Mouse (Mus musculus) embryonic facial prominence, embryonic 10.5 days (tissue): Measurements from ENCODE around the gene Ccnk. TPM values are rescaled to one million over a fixed set of nuclear protein-coding genes. Genes with fewer than 3 reads are reported as not detected.
A peak's percentile ranks its signal among the peaks of the same experiment; 100 is the strongest.

Experiments used
- DNase-seq: peaks from one replicate; pipeline ENCODE4 v3.0.0-alpha.2; 2017; ENCODE audit warnings: low spot score
- H3K27ac ChIP-seq: fragments of 300-500 bp; sonication (generic); replicated peaks from 2 replicates; pipeline ENCODE4 v1.5.1; 2016; ENCODE audit warnings: mild to moderate bottlenecking
- H3K27me3 ChIP-seq: fragments of 300-500 bp; sonication (generic); replicated peaks from 2 replicates; pipeline ENCODE4 v1.6.1; 2016; ENCODE audit warnings: low read depth, mild to moderate bottlenecking; ENCODE audit not compliant: poor library complexity, severe bottlenecking
- H3K36me3 ChIP-seq: fragments of 300-500 bp; sonication (generic); replicated peaks from 2 replicates; pipeline ENCODE4 v1.6.1; 2016; ENCODE audit warnings: mild to moderate bottlenecking, moderate library complexity
- H3K4me1 ChIP-seq: fragments of 300-500 bp; sonication (generic); 2 replicates; pipeline ENCODE4 v1.6.1; 2016
- H3K4me3 ChIP-seq: fragments of 300-500 bp; sonication (generic); 2 replicates; pipeline ENCODE4 v1.5.1; 2016; ENCODE audit warnings: mild to moderate bottlenecking, moderate library complexity
- H3K9me3 ChIP-seq: fragments of 300-500 bp; sonication (generic); 2 replicates; pipeline ENCODE4 v1.6.1; 2016; ENCODE audit warnings: mild to moderate bottlenecking
- WGBS: fragments of 180-500 bp; shearing (Covaris S2); methylation state at CpG from one replicate; pipeline ENCODE4 v1.1.7; 2016; 5-methylcytosine and 5-hydroxymethylcytosine counted together
- polyA plus RNA-seq: library from polyadenylated mRNA; unstranded; fragments of >200 nt; fragmentation: Nextera tagmentation; extraction: Ambion mirVana; gene quantifications from 2 replicates; pipeline ENCODE4 v1.2.1, GENCODE M21; 2016

Gene Ccnk
- polyA plus RNA-seq = 2.7 and 3.2 TPM in 2 replicates

DNA sequence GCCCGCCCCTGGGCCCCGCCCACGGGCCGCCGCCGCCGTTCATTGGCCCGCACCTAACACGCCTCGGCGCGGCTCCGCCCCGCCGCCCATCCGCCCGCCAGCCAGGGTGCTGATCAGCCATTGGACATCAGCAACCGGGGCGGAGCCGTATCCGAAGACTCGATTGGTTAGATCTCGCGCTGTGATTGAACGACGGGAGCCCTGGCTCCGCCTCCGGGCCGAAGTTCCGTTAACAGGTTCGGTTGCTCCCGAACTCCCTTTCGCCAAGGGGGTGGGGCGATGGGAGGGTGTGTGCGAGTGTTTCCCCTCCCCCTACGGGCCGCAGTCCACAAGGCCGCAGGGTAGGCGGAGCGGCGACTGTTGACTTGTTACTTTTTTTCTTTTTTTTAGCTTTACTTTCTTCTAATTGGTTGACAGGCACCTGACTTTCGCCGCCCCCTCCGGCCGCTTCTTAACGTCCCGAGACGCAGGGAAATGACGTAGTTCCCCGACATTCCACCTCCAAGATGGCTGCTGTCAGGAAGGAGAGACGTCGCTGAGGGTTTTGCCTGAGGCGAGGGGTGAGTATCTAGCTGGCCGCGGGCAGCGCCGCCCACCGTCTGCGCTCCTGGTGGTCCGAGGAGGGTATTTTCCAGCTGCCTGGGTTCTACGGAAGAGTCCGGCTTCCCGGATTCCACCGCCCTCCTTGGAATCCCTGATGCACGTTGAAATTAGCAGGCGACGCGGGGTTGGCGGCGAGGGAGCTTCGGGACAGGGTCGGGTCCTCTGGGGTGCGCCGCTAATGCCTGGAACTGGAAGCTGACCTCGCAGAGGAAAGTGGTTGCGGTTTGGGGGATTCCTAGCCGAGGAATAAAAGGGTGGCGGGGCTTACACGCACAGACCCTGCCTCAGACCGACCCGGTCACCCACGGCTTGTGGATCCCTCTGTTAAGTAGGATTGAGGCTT is at the start of gene Ccnk:
Gene Ccnk, plus strand, starts transcription at position 259 of the 946 bp plus-strand sequence.
- H3K4me1 ChIP-seq = peaks cover 35% of the 10 kb centered on the region
- no peaks in the 10 kb centered on the region for H3K27me3 ChIP-seq
- H3K36me3 ChIP-seq = peaks cover 31% of the 10 kb centered on the region
- H3K9me3 ChIP-seq = no peaks in the 10 kb centered on the region
- peak within 1 kb of the TSS; percentile 88 for H3K4me3 ChIP-seq
- DNase-seq = peak; percentile 99
- WGBS = under 1% methylated on average over 82 of the region's 82 CpGs
- H3K27ac ChIP-seq = peak within 1 kb of the TSS; percentile 91

DNA sequence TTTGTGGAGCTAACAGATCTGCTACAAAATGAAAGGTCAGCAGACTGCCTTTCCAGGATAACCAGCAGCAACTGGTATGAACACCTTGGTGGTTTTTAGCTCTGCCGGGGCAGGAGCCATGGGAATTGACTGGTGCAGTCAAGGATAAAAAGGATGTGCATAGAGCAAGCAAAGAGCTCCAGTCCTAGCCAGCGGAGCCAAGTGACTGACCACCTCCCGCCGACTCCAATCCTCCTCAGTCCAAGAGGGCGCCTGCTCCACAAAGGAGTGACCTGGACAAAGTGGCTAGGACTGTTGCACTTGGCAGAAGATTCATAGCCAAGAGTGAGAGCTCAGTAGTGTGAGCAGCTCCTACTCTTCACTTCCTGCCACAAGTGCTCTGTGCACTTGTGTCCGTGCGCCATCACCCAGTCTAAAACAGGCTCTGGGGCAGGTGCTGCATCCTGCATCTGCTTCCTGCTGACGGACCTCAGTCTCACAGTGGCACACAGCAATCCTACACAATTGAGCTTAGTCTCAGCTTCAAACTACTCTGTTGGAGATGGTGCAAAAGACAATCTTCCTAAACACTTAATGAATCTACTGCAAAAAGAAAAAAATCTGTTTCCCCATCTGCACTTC is 46.8 kb upstream of the Ccnk start:
- no peaks in the 10 kb centered on the region for H3K27me3 ChIP-seq
- no peaks in the 10 kb centered on the region; the same call in 1 of the 2 replicates for H3K9me3 ChIP-seq
- no peak overlapping the region for H3K4me3 ChIP-seq
- peaks cover 74% of the 10 kb centered on the region for H3K36me3 ChIP-seq
- no peak for DNase-seq
- H3K4me1 ChIP-seq = peaks cover 11% of the 10 kb centered on the region
- 89% methylated on average over 8 of the region's 8 CpGs for WGBS
- H3K27ac ChIP-seq = no peak overlapping the region

DNA sequence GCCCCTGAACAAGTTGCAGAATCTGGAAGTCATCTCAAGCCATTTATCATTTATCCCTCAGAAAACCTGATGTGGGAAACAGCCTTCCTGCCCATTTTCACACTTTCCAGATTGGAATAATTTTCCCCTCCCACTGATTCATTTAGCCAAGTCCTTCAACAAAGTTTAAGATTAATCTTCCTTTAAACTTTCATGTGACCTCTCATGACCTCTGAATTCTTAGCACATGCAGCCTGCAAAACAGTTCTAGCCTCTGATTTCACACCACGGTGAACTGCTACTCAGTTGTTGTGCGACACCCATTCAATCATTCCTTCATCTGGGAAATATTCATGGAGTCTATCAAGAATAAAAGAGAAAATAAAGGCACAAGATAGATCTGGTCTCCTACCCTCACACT is 46.2 kb upstream of the Ccnk start:
- DNase-seq = no peak
- WGBS = 82% methylated on average over 2 of the region's 2 CpGs
- Histone ChIP-seq H3K4me1 (peaks cover 11% of the 10 kb centered on the region), H3K36me3 (peaks cover 73% of the 10 kb centered on the region), H3K9me3 (no peaks in the 10 kb centered on the region; the same call in 1 of the 2 replicates), H3K27ac (no peak overlapping the region), H3K4me3 (no peak overlapping the region), H3K27me3 (no peaks in the 10 kb centered on the region)

DNA sequence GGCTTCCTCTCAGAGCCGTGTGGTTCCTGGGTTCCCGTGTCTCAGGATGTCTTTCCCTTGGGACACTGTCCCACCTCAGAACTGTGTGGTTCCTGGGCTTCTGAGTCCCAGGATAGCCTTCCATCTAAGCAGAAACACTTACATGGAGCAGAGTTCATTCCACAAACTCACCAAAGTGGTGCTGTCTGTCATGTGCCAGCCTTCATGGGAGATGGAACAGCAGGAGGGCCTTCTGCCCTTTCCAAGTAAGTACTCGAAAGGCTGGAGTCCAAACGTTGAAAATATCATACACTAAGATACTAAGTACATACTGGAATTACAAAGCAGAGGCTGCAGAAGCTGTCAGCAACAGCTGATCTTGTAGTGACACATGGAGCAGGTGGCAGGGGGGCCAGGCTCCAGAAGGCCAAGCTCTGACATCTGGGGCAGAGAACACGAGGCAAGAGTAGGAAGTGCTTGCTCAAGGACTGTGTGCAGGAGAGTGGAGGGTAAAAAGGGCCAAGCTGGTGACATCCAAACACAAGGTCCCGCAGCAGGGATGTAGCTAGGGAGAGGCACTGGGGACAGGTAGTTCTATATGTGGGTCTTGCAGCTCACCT is 43.7 kb upstream of the Ccnk start:
- Histone ChIP-seq H3K9me3 (no peaks in the 10 kb centered on the region), H3K4me3 (no peak overlapping the region), H3K4me1 (peaks cover 11% of the 10 kb centered on the region), H3K27ac (no peak overlapping the region), H3K27me3 (no peaks in the 10 kb centered on the region), H3K36me3 (peaks cover 61% of the 10 kb centered on the region)
- no peak for DNase-seq
- 82% methylated on average over 6 of the region's 6 CpGs for WGBS

DNA sequence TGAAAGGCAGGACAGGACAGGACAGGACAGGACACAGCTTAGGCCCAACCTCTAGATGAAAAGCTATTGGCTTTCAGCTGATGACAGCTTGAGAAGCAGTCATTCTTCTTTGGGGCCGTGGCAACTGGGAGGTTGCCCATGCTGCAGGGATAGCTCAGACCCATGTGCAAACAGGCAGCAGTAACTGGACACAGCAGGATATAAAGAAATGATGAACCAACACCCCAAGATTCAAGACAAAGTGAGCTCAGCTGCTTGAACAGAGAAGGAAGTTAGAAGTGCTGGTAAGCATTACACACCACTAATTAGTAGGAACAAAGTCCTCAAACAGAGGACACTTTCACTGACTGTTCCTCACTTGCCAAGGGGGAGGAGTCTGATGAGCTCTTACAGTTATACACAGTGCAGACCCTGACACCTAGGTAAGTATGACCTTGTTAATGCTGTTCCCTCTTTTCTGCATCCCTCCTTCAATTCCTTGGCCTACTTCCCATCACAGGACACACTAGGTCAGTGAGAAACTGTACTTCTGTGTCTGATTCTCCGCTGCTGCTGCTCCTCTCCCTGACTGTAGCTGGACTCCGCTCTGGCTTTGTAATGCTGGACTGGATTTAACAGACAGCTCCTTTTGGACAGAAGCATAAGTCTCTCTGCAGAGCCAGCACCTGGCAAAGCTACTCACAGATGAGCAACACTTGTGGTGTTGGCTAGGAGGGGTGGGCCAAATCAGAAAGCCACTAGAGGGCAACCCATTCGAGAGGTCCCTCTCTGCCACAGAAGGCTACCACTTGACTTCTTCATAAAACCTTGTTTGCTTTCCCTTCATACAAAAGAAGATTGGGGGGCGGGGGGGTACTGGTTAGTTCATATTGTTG is 35.5 kb upstream of the Ccnk start:
- Histone ChIP-seq H3K4me3 (no peak overlapping the region), H3K27ac (no peak overlapping the region), H3K9me3 (no peaks in the 10 kb centered on the region), H3K27me3 (no peaks in the 10 kb centered on the region), H3K4me1 (no peaks in the 10 kb centered on the region), H3K36me3 (peaks cover 71% of the 10 kb centered on the region)
- WGBS = 93% methylated on average over 5 of the region's 5 CpGs
- DNase-seq = no peak

DNA sequence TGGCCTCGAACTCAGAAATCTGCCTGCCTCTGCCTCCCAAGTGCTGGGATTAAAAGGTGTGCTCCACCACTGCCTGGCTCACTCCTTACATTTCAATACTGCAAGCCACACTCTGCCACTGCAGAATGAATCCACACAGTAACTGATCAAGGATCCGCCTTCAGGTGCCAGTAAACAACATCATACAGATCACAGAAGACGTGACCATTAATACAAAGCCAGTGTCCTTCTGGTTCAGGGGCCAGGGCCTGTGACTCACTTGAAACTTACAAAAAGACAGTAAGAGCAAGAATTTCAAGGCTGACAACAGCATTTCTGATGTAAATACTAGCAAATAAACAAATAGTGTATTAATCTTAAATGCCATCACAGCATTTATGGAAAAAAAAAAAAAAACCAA is 34.2 kb upstream of the Ccnk start:
- no peak for DNase-seq
- Histone ChIP-seq H3K27me3 (no peaks in the 10 kb centered on the region), H3K27ac (no peak overlapping the region), H3K9me3 (no peaks in the 10 kb centered on the region), H3K36me3 (peaks cover 68% of the 10 kb centered on the region), H3K4me3 (no peak overlapping the region), H3K4me1 (no peaks in the 10 kb centered on the region)
- WGBS = 95% methylated on average over 3 of the region's 3 CpGs

DNA sequence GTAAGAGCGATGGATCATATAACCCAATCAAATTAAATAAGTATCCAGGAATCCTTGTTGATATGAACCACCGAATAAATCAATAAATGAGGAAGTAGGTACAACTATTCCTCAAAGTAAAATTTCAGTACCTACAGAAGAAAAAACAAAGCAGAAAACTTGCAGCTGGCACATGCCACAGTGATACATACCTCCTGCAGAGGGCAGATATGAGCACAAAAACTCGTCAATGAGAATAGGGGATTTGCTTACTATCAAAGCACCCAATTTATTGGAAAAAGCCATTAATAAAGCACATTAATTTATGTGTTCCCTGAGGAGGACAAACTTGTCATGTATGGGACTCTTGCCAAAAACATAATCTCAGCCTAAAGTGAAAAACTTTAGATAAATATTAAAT is 29.6 kb upstream of the Ccnk start:
- peaks cover 79% of the 10 kb centered on the region for H3K36me3 ChIP-seq
- H3K27ac ChIP-seq = no peak overlapping the region
- 82% methylated on average over 3 of the region's 3 CpGs for WGBS
- no peaks in the 10 kb centered on the region for H3K27me3 ChIP-seq
- no peaks in the 10 kb centered on the region for H3K4me1 ChIP-seq
- no peak for DNase-seq
- H3K4me3 ChIP-seq = no peak overlapping the region
- no peaks in the 10 kb centered on the region for H3K9me3 ChIP-seq

DNA sequence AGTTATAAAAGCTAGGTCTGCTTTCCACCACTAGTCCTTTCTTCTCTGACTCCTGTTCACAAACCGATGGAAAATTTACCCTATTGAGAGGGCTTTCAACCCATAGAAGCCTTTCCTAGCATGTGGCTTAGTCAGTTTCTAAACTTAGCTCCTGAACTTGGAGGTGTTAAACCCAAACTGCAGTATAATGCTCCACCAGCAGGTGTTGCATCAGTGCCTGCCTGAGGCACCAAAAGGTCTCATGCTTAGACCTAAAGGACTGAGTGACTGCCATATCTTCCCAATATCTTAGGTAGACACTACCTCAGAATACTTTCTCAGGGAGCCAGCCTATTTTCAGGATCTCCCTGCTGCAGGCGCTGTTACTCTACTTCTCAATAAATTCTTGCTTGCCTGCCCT is 26.6 kb upstream of the Ccnk start:
- H3K4me1 ChIP-seq = no peaks in the 10 kb centered on the region
- WGBS = 93% methylated on average over 2 of the region's 2 CpGs
- H3K4me3 ChIP-seq = no peak overlapping the region
- no peaks in the 10 kb centered on the region for H3K27me3 ChIP-seq
- no peak overlapping the region for H3K27ac ChIP-seq
- no peaks in the 10 kb centered on the region for H3K9me3 ChIP-seq
- H3K36me3 ChIP-seq = peaks cover 83% of the 10 kb centered on the region
- no peak for DNase-seq

DNA sequence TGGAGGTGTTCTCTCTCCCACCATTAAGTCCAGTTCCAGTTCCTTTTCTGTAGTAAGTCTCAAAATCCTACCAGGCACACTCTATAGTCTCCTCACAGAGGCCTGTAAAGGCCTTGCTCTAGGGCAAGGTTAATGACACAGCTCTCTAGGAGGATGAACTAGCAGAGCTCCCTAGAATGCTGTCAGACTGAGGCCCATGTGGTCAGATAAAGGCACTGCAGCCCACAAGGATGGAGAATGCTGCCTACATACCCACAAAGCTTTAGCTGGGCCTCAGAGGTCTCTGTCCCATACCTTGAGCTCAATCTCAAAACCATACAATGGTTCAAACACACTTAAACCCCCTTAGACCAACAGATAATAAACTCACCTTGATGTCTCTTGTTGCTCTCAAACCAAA is 19.5 kb upstream of the Ccnk start:
- no peaks in the 10 kb centered on the region for H3K9me3 ChIP-seq
- H3K4me3 ChIP-seq = no peak overlapping the region
- H3K27me3 ChIP-seq = no peaks in the 10 kb centered on the region
- no peak overlapping the region for H3K27ac ChIP-seq
- DNase-seq = no peak
- H3K36me3 ChIP-seq = peaks cover 91% of the 10 kb centered on the region
- no peaks in the 10 kb centered on the region for H3K4me1 ChIP-seq

DNA sequence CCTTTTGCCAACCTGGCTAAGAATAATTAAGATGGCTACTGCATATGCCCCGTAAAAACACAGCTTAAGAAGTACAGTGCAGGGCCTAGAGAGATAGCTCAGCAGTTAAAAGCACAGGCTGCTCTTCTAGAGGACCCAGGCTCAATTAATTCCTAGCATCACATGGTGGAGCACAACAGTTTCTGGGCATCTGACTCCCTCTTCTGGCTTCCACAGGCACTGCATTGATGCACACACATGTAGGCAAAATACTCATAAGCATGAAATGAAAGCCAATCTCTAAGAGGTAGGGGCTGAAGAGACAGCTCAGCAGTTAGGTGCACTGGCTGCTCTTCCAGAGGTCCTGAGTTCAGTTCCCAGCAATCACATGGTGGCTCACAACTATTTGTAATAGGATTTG is 17.3 kb upstream of the Ccnk start:
- no peaks in the 10 kb centered on the region for H3K27me3 ChIP-seq
- no peaks in the 10 kb centered on the region for H3K4me1 ChIP-seq
- no peaks in the 10 kb centered on the region for H3K9me3 ChIP-seq
- H3K4me3 ChIP-seq = no peak overlapping the region
- 91% methylated on average over 1 of the region's 1 CpGs for WGBS
- peak; percentile 19 for DNase-seq
- H3K36me3 ChIP-seq = peaks cover 72% of the 10 kb centered on the region
- H3K27ac ChIP-seq = no peak overlapping the region

DNA sequence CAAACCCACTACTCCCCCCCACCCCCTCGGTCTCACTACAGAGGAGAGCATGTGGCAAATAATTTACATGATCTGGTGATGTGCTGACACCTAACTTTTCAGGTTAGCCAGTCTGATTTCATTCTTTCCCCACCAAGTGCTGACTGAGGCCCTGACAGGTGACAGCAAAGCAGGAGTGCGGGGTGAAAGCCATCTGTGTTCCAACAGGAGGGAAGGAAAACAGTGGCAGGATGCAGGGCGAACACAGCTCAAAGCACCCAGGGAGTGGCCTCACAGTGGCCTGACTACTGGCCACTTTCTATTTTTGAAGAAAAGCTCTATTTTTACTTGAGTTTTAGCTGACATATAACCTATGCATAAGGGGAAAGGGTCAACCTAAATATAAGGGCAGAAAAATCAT is 15.7 kb upstream of the Ccnk start:
- H3K27ac ChIP-seq = no peak overlapping the region
- peaks cover 57% of the 10 kb centered on the region for H3K36me3 ChIP-seq
- no peak for DNase-seq
- H3K4me3 ChIP-seq = no peak overlapping the region
- WGBS = 89% methylated on average over 3 of the region's 3 CpGs
- peaks cover 2% of the 10 kb centered on the region; the same call in 1 of the 2 replicates for H3K4me1 ChIP-seq
- no peaks in the 10 kb centered on the region for H3K27me3 ChIP-seq
- no peaks in the 10 kb centered on the region for H3K9me3 ChIP-seq

DNA sequence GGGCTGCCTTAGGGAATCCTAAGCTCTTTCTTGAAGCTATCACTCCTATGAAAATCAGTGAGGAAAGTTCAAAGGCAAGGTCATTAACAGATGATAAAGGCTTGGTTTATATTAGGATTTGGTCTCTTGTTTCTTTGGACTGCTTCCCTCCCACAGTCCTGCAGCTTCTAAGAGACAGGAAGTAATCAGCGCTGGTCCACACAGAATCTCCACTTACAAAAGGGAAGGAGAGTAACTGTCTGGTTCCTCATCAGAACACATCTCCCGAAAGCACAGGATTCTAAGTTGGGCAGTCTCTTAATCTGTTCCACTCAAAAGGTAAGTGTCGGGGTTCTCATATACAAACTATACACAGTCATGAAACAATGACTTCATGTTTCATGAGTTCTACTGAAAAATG is 10.5 kb upstream of the Ccnk start:
- H3K27me3 ChIP-seq = no peaks in the 10 kb centered on the region
- DNase-seq = no peak
- peaks cover 7% of the 10 kb centered on the region for H3K36me3 ChIP-seq
- H3K4me1 ChIP-seq = peaks cover 27% of the 10 kb centered on the region
- H3K9me3 ChIP-seq = no peaks in the 10 kb centered on the region
- no peak overlapping the region for H3K4me3 ChIP-seq
- H3K27ac ChIP-seq = no peak overlapping the region
- WGBS = 82% methylated on average over 3 of the region's 3 CpGs
